Mouse (Mus musculus) neural tube, embryonic 15.5 days (tissue): Measurements from ENCODE around the gene Hist1h2ap. TPM values are rescaled to one million over a fixed set of nuclear protein-coding genes. Genes with fewer than 3 reads are reported as not detected.
"Not testable (repeated sequence)": the region's sequence is repeated elsewhere in the genome, so short reads cannot be mapped to it uniquely, and the experiment has no call there.

ENCODE experiments used
- ATAC-seq: fragments of 200-750 bp; cut with Nextera tagmentation; 2 replicates; pipeline ENCODE4 v1.8.0; 2017; ENCODE audit warnings: mild to moderate bottlenecking, moderate TSS enrichment, moderate library complexity; ENCODE audit not compliant: low FRiP score
- H3K27ac ChIP-seq: fragments of 300-500 bp; sonication (generic); replicated peaks from 2 replicates; pipeline ENCODE4 v1.5.1; 2015; ENCODE audit warnings: mild to moderate bottlenecking, inconsistent platforms
- H3K27me3 ChIP-seq: fragments of 300-500 bp; sonication (generic); replicated peaks from 2 replicates; pipeline ENCODE4 v1.6.1; 2015; ENCODE audit warnings: inconsistent platforms
- H3K36me3 ChIP-seq: fragments of 300-500 bp; sonication (generic); 2 replicates; pipeline ENCODE4 v1.6.1; 2015; ENCODE audit warnings: inconsistent platforms
- H3K4me1 ChIP-seq: fragments of 300-500 bp; sonication (generic); 2 replicates; pipeline ENCODE4 v1.6.1; 2015; ENCODE audit warnings: inconsistent platforms
- H3K4me2 ChIP-seq: fragments of 300-500 bp; sonication (generic); 2 replicates; pipeline ENCODE4 v1.6.1; 2015; ENCODE audit warnings: inconsistent platforms, mild to moderate bottlenecking, moderate library complexity
- H3K4me3 ChIP-seq: fragments of 300-500 bp; sonication (generic); replicated peaks from 2 replicates; pipeline ENCODE4 v1.5.1; 2015; ENCODE audit warnings: mild to moderate bottlenecking, inconsistent platforms
- H3K9ac ChIP-seq: fragments of 300-500 bp; sonication (generic); replicated peaks from 2 replicates; pipeline ENCODE4 v1.6.1; 2015; ENCODE audit warnings: mild to moderate bottlenecking, inconsistent platforms
- H3K9me3 ChIP-seq: fragments of 300-500 bp; sonication (generic); replicated peaks from 2 replicates; pipeline ENCODE4 v1.6.1; 2016; ENCODE audit warnings: inconsistent platforms
- WGBS: fragments of 180-500 bp; shearing (Covaris S2); methylation state at CpG from one replicate; pipeline ENCODE4 v1.1.7; 2015; ENCODE audit warnings: mixed read lengths; 5-methylcytosine and 5-hydroxymethylcytosine counted together
- polyA plus RNA-seq: library from polyadenylated mRNA; unstranded; fragments of >200 nt; fragmentation: Nextera tagmentation; extraction: Ambion mirVana; gene quantifications from 2 replicates; pipeline ENCODE4 v1.2.1, GENCODE M21; 2015

The Hist1h2ap gene
- polyA plus RNA-seq, 1 experiment from 2014 or later, result 380 TPM

DNA sequence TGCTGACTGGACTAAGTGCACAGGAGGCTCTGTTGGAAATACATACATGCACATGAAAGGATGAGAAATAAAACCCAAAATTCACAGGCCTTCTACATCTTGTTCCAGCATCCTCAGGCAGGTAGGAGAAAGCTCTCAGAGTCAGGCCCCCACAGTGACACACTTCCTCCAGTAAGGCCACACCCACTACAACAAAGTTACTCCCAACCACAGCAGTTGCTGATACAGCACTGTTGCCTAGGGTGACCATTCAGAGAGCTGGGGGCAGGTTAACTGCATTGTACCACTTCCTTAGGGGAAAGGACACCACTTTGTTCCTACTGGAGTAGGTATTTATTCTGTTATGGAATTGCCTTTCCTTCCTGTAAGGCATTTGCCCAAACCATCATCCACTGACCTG lies 36.1 kb downstream of the Hist1h2ap start:
- not testable (repeated sequence) for H3K4me1 ChIP-seq, H3K36me3 ChIP-seq, ATAC-seq, H3K27me3 ChIP-seq, H3K4me3 ChIP-seq, H3K9me3 ChIP-seq, H3K27ac ChIP-seq, H3K4me2 ChIP-seq, H3K9ac ChIP-seq

GRCm38 (mm10) chr13:21795584-21795983 lies 37.7 kb downstream of the Hist1h2ap start:
- H3K4me1 ChIP-seq, result peaks cover 5% of the 10 kb centered on the region; the same call in 1 of the 2 replicates
- H3K27ac ChIP-seq, result no peak overlapping the region
- no peak overlapping the region for H3K9ac ChIP-seq
- H3K27me3 ChIP-seq, result no peaks in the 10 kb centered on the region
- ATAC-seq, result no peak
- no peak overlapping the region for H3K4me3 ChIP-seq
- H3K4me2 ChIP-seq, result no peak overlapping the region
- 97% methylated on average over 7 of the region's 7 CpGs for WGBS
- H3K36me3 ChIP-seq, result no peaks in the 10 kb centered on the region
- no peaks in the 10 kb centered on the region for H3K9me3 ChIP-seq

GRCm38 (mm10) chr13:21790601-21791283 lies 42.6 kb downstream of the Hist1h2ap start:
- 0 out of 2 replicates have a peak overlapping the region, but pooled peaks have one; percentile 4 for H3K4me3 ChIP-seq
- WGBS, result 6% methylated on average over 18 of the region's 18 CpGs
- H3K9ac ChIP-seq, result peak overlapping the region; percentile 28; the same call in 1 of the 2 replicates
- H3K27ac ChIP-seq, result no peak overlapping the region
- peak overlapping the region; percentile 46 for H3K4me2 ChIP-seq
- peaks cover 19% of the 10 kb centered on the region for H3K4me1 ChIP-seq
- H3K9me3 ChIP-seq, result no peaks in the 10 kb centered on the region
- ATAC-seq, result no peak
- no peaks in the 10 kb centered on the region for H3K36me3 ChIP-seq
- no peaks in the 10 kb centered on the region for H3K27me3 ChIP-seq

GRCm38 (mm10) chr13:21789925-21790324 lies 43.4 kb downstream of the Hist1h2ap start:
- H3K9ac ChIP-seq, result no peak overlapping the region
- 62% methylated on average over 6 of the region's 6 CpGs for WGBS
- H3K4me3 ChIP-seq, result no peak overlapping the region
- no peak overlapping the region for H3K4me2 ChIP-seq
- H3K36me3 ChIP-seq, result no peaks in the 10 kb centered on the region
- H3K27me3 ChIP-seq, result no peaks in the 10 kb centered on the region
- H3K27ac ChIP-seq, result no peak overlapping the region
- no peak for ATAC-seq
- H3K4me1 ChIP-seq, result peaks cover 19% of the 10 kb centered on the region
- H3K9me3 ChIP-seq, result no peaks in the 10 kb centered on the region

- Histone ChIP-seq H3K9me3 (no peaks in the 10 kb centered on the region), H3K27me3 (no peaks in the 10 kb centered on the region), H3K4me1 (peaks cover 29% of the 10 kb centered on the region), H3K4me2 (peak overlapping the region; percentile 67), H3K36me3 (no peaks in the 10 kb centered on the region), H3K9ac (0 out of 2 replicates have a peak overlapping the region, but pooled peaks have one; percentile 34), H3K27ac (0 out of 2 replicates have a peak overlapping the region, but pooled peaks have one; percentile 33), H3K4me3 (peak overlapping the region; percentile 40)
- WGBS, result 12% methylated on average over 16 of the region's 21 CpGs
- peak; percentile 6 for ATAC-seq
These were observed 45.3 kb downstream of the Hist1h2ap start for GRCm38 (mm10) chr13:21787760-21788593.

- H3K36me3 ChIP-seq, result not testable (repeated sequence)
- WGBS, result under 1% methylated on average over 38 of the region's 63 CpGs
- H3K9ac ChIP-seq, result 0 out of 2 replicates have a peak within 1 kb of the TSS, but pooled peaks have one; percentile 34
These were observed 46.2 kb downstream of the Hist1h2ap start, which contains the start of the genes Hist1h2an and Hist1h2bp for GRCm38 (mm10) chr13:21786899-21787629. TSS of gene Hist1h2an (minus strand) at chr13:21787218. TSS of gene Hist1h2bp (plus strand) at chr13:21787461.

GRCm38 (mm10) chr13:21786189-21786898 lies 47.0 kb downstream of the Hist1h2ap start:
- H3K9me3 ChIP-seq, result no peaks in the 10 kb centered on the region
- H3K27ac ChIP-seq, result peak overlapping the region; percentile 71
- H3K9ac ChIP-seq, result 0 out of 2 replicates have a peak overlapping the region, but pooled peaks have one; percentile 30
- WGBS, result 3% methylated on average over 8 of the region's 8 CpGs
- no peaks in the 10 kb centered on the region for H3K27me3 ChIP-seq
- no peaks in the 10 kb centered on the region for H3K36me3 ChIP-seq
- peak overlapping the region; percentile 40 for H3K4me3 ChIP-seq
- peaks cover 37% of the 10 kb centered on the region for H3K4me1 ChIP-seq
- ATAC-seq, result no peak
- peak overlapping the region; percentile 67 for H3K4me2 ChIP-seq

More at GRCm38 (mm10) chr13:21786899-21787629, 46.2 kb downstream of the Hist1h2ap start, which contains the start of the genes Hist1h2an and Hist1h2bp:
- H3K4me2 ChIP-seq, result peak within 1 kb of the TSS; percentile 67
- ATAC-seq, result peak; percentile 96
- not testable (repeated sequence) for H3K9me3 ChIP-seq, H3K27me3 ChIP-seq
- H3K4me3 ChIP-seq, result peak within 1 kb of the TSS; percentile 40
- peaks cover 37% of the 10 kb centered on the region for H3K4me1 ChIP-seq
- H3K27ac ChIP-seq, result peak within 1 kb of the TSS; percentile 72

- Histone ChIP-seq H3K36me3 (no peaks in the 10 kb centered on the region), H3K9ac (no peak overlapping the region; the same call in 1 of the 2 replicates), H3K27ac (peak overlapping the region; percentile 58; the same call in 1 of the 2 replicates), H3K4me1 (peaks cover 42% of the 10 kb centered on the region), H3K4me2 (peak overlapping the region; percentile 72; the same call in 1 of the 2 replicates), H3K9me3 (no peaks in the 10 kb centered on the region), H3K4me3 (no peak overlapping the region), H3K27me3 (peaks cover 6% of the 10 kb centered on the region; the same call in 1 of the 2 replicates)
- no peak for ATAC-seq
- WGBS, result 18% methylated on average over 6 of the region's 6 CpGs
These were observed 49.0 kb downstream of the Hist1h2ap start for GRCm38 (mm10) chr13:21784311-21784710.

- Histone ChIP-seq H3K9me3 (no peaks in the 10 kb centered on the region), H3K4me1 (peaks cover 45% of the 10 kb centered on the region), H3K4me2 (peak overlapping the region; percentile 72), H3K27me3 (peaks cover 6% of the 10 kb centered on the region; the same call in 1 of the 2 replicates), H3K27ac (peak overlapping the region; percentile 58; the same call in 1 of the 2 replicates), H3K9ac (no peak overlapping the region; the same call in 1 of the 2 replicates), H3K36me3 (no peaks in the 10 kb centered on the region), H3K4me3 (peak overlapping the region; percentile 41)
- ATAC-seq, result no peak
- WGBS, result 2% methylated on average over 9 of the region's 9 CpGs
These were observed 49.6 kb downstream of the Hist1h2ap start for GRCm38 (mm10) chr13:21783734-21784161.

GRCm38 (mm10) chr13:21783255-21783617 lies 50.1 kb downstream of the Hist1h2ap start, which contains the start of gene Hist1h3i:
TSS of gene Hist1h3i (minus strand) at chr13:21783370.
- Histone ChIP-seq H3K4me2 (peak within 1 kb of the TSS; percentile 72), H3K9ac (peak within 1 kb of the TSS; percentile 45; the same call in 1 of the 2 replicates), H3K9me3 (no peaks in the 10 kb centered on the region), H3K27ac (peak within 1 kb of the TSS; percentile 72), H3K4me3 (peak within 1 kb of the TSS; percentile 41), H3K4me1 (peaks cover 43% of the 10 kb centered on the region), H3K27me3 (peaks cover 6% of the 10 kb centered on the region; the same call in 1 of the 2 replicates), H3K36me3 (no peaks in the 10 kb centered on the region)
- WGBS, result under 1% methylated on average over 15 of the region's 20 CpGs
- ATAC-seq, result peak; percentile 85
